Mouse (Mus musculus) cerebellum, adult 11 months (tissue): Measurements from ENCODE around the gene Igfbpl1.

ENCODE experiments used
- DNase-seq: peaks from one replicate; pipeline ENCODE4 v3.0.0; 2022

Igfbpl1 gene

GRCm38 (mm10) chr4:45769791-45770637 lies 56.7 kb downstream of the Igfbpl1 start:
- no peak for DNase-seq

GRCm38 (mm10) chr4:45769141-45769540 lies 57.6 kb downstream of the Igfbpl1 start:
- DNase-seq: no peak

- DNase-seq: no peak
These were observed 58.7 kb downstream of the Igfbpl1 start for GRCm38 (mm10) chr4:45767891-45768558.

- DNase-seq: no peak
These were observed 59.9 kb downstream of the Igfbpl1 start for GRCm38 (mm10) chr4:45766774-45767173.

GRCm38 (mm10) chr4:45765565-45766201 lies 61.0 kb downstream of the Igfbpl1 start:
- no peak for DNase-seq

GRCm38 (mm10) chr4:45765121-45765564 lies 61.6 kb downstream of the Igfbpl1 start:
- no peak for DNase-seq

- no peak for DNase-seq
These were observed 62.6 kb downstream of the Igfbpl1 start for GRCm38 (mm10) chr4:45764141-45764494.

GRCm38 (mm10) chr4:45763288-45764140 lies 63.2 kb downstream of the Igfbpl1 start:
- DNase-seq: no peak

- no peak for DNase-seq
These were observed 64.1 kb downstream of the Igfbpl1 start for GRCm38 (mm10) chr4:45762600-45762999.
